Mouse (Mus musculus): Measurements from ENCODE around the gene Gm13212.
"Not testable (repeated sequence)": the region's sequence is repeated elsewhere in the genome, so short reads cannot be mapped to it uniquely, and the experiment has no call there.

The Gm13212 gene

DNA sequence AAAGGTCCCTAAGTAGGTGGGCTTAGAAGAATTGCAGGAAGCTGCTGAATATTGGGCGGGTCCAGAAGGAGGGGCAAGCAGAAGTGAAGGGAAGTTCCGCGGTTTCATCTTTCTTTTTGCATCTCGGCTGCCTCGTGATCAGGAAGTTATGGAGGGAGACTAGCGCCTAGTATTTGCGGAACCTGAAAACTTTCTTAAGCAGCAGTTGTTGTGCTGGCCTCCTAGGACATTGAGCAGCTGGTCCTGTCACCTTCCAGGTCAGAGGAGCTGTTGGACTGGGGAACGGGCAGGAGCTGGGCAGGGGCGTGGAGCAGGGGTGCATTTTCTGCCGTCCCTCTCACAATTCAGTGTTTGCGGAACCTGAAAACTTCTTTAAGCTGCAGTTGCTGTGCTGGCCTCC is at the start of gene Gm13212:
Gm13212 (plus strand) TSS at position 89 of the 400 bp plus-strand sequence.
- DNase-seq (ENCODE audit: low spot score) = not testable (repeated sequence)

DNA sequence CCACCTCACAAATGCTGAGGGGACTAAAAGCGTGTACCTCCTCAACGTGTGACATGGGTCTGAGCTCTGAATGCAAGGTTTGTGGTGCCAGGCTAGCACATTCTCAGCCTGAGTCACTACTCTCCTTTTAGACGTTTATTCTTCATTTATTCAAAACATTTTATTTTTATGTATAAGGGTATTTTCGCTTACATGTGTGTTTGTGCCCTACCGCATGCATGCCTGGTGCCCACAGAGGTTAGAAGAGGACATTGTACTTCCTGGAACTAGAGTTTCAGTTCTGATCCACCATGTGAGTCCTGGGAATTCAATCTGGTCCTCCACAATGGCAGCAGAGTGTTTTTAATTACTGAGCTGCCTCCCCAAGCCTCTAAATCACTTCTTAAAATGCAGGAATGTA is 41.1 kb upstream of the Gm13212 start:
- DNase-seq (ENCODE audit: low spot score) = not testable (repeated sequence)

DNA sequence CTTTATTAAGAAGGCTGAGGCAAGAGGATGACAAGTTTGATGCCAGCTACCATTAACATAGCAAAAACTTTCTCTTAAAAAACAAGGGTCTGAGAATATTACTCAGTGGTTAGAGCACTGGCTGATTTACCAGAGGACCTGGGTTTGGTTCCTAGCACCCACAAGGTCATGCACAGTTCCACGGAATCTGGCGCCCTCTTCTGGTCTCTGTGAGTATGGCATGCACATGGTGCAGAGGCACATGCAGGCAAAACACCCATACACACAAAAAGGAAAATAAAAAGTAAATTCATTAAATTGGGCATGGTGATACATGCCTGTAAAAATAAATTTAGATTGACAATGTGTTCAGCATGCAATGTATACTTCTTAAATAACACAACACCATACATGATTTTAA is 39.9 kb upstream of the Gm13212 start:
- DNase-seq (ENCODE audit: low spot score) = not testable (repeated sequence)

DNA sequence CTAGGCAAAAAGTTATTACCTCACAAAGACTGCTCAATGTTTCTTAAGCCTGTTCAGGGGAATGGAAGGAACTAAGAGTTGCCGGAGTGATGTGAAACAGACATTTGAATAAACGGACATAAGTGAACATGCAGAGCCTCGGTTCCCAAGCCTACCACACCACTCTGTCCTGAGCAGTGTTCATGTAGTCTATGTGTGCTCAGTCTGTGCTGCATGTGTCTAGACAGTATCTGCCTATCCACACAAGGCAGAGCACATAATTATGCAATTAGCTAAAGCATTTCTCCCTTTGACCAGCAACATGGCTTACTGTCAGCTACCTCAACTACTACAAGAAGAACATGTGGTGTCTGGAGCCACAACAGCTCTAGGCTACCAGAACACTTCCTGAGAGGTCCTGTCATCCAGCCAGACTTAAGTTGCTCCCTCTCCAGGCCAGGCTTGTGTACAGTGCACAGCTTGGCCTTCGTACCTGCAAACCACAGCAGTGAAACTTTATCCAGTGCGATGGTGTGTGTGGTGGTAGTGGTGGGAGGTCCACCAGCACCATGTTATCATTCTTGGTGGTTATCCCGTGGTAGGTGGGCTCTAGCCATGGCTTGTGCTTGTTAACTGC is 39.1 kb upstream of the Gm13212 start:
- not testable (repeated sequence) for DNase-seq (ENCODE audit: low spot score)

DNA sequence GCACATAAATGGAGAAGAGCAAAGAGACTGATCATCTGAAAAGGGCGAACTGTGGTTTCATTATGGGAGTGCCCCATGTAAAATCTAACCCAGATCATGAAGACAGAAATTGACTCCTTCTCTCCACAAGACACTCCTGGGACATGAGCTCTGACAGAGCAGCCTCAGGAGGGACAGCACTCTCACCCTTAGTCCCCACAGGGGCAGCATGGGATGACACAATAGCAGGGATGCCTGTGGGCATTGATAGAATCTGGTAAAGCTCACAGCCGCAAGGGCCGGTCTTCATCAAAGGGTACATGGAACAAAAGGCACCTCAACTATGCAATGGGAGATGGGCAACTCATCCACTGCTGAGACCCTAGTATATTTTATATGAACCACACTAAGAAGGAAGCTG is 38.5 kb upstream of the Gm13212 start:
- not testable (repeated sequence) for DNase-seq (ENCODE audit: low spot score)

DNA sequence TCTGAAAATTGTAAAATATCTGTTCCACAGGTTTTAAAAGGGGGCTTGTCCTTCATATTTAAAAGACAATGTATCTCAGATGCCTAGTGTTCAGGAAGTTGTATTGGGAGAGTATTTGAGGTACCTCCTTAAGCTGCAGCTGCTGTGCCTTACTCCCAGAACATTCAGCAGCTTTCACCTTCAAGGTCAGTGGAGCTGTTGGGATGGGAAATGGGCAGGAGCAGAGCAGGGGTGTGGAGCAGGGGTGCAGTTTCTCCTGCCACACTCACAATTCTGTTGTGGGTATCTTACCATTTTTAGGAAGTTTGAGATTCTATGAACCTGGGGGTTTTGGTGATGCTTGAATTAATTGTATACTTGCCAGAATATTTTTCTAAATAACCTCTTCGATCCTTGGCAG is 28.3 kb upstream of the Gm13212 start:
- no peak for DNase-seq (ENCODE audit: low spot score)

DNA sequence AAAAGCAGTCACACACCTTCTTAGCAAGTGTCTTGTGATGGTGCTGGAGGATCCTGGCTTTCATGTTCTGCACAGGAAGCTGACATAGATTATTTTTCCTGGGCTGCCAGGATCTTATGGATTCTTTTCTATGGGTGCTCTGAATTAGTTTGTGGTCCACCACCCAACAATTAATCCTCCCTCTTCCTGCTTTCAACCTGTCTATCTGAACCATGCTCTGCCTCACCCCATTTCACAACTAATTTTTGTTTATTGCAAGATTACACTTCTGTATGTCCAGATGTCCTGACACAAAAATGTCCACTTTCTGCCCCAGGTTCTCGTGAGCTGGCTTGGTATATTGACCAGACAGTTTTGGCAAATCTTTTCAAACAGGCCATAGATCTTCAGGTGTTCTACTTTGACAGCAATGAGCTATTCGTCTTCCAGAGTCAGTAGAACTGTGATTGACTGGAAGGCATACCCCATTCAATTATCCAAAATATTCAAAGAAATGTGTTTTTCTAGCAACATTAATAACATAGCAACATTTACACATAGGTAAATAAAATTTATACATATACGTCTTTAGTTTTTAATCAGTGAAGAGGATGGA is 25.4 kb upstream of the Gm13212 start:
- no peak for DNase-seq (ENCODE audit: low spot score)

DNA sequence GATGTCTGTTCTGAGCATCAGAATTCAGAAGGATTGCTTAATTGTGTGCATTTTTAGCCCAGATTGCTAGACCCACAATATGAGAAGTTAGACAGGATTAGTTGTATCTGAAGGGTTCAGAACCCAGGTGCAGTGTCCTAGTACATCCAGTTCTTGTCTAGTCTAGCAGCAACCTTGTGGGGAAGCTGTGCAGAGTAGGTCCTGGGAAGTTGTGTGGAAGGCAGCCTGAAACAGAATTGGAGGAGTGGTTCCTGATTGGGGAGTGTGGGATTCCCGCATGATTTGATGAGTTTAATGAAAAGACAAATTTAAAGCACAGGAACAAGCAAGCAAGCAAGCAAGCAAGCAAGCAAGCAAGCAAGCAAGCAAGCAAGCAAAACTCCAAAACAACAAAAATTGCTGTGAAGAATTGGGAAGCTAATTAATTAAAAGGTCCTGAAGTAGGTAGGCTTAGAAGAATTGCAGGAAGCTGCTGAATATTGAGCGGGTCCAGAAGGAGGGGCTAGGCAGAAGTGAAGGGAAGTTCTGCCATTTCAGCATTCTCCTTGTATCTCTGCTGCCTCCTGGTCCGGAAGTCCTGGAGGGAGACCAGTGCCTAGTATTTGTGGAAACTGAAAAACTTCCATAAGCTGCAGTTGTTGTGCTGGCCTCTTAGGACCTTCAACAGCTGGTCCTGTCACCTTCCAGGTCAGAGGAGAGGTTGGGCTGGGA is 20.7 kb upstream of the Gm13212 start:
- DNase-seq (ENCODE audit: low spot score) = no peak

DNA sequence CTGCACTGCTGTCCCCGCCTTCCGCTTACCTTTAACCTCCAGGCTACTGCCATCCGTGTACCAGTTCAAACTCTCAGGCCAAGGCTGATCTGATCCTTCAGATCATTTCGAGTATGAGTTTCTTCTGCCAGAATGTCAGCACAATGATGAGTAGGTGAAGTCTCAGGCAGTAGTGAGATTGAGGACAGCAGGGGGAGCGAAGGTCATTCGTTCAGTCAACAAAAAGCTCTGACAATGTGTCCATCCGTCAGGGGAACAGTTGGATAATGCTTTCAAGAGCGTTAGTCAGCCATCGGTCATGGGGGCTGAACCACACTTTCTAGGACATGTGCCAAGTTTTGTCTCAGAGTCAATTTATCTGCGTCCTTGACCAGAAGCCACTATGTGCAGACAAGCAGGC is 14.5 kb upstream of the Gm13212 start:
- DNase-seq (ENCODE audit: low spot score) = not testable (repeated sequence)

DNA sequence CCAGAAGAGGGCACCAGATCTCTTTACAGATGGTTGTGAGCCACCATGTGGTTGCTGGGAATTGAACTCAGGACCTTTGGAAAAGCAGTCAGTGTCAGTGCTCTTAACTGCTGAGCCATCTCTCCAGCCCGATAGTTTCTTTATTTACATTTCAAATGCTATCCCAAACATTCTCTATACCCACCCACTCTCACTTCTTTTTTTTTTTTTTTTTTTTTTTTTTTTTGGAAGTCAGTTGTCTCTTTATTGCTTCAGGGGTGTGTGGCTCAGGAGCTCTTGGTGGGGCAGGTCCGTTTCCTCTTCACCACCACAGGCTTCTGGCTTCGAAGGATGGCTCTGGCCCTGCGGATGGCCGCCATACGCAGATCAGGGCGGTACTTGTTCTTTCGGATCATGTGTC is 8.3 kb upstream of the Gm13212 start:
- not testable (repeated sequence) for DNase-seq (ENCODE audit: low spot score)

DNA sequence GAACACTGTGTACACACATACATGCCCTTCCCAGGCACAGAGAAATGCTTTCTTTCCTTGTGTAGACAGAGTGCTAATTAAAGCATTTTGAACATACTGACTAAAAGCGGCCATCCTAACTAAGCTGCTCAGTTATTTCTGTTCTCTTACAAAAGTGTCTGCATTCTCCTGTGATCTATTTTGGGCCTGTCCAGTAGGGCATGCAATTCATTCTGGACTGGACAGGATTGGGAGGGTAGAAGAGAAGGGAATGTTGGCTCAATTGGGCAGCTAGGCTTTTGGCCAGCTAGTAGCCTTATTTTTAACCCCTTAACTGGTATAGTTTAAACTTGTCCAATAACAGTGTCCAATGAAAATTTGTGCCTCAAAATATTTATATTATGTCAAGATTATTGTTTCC is 4.6 kb upstream of the Gm13212 start:
- not testable (repeated sequence) for DNase-seq (ENCODE audit: low spot score)

DNA sequence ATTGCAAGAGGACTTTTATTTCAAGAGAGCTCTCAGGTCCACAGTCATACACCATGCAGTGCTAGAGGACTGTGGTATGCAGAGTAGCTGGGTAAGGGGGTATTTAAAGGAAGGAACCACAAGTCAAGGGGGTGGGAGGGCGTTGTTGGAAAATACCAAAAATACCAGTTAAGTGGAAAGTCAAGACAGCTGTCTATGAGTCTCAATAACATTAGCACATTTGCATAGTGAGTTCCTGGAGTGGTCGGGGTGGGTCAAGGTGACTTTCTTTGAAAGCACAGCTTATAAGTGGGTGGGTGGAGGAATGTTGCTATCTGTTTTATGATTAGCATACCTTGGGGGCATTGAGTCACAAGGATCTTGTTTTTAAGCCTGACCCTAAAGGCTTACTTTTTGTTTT is 1.1 kb downstream of the Gm13212 start:
- not testable (repeated sequence) for DNase-seq (ENCODE audit: low spot score)

DNA sequence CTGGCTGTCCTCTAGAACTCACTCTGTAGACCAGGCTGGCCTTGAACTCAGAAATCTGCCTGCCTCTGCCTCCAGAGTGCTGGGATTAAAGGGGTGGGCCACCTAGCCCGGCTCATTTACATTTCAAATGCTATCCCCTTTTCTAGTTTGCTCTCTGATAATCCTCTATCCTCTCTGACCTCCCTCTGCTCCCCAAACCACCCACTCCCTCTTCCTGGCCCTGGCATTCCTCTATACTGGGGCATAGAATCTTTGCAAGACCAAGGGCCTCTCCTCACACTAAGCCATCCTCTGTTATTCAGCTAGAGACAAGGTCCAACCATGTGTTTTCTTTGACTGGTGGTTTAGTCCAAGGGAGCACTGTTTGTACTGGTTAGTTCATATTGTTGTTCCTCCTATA is 9.2 kb downstream of the Gm13212 start:
- not testable (repeated sequence) for DNase-seq (ENCODE audit: low spot score)

DNA sequence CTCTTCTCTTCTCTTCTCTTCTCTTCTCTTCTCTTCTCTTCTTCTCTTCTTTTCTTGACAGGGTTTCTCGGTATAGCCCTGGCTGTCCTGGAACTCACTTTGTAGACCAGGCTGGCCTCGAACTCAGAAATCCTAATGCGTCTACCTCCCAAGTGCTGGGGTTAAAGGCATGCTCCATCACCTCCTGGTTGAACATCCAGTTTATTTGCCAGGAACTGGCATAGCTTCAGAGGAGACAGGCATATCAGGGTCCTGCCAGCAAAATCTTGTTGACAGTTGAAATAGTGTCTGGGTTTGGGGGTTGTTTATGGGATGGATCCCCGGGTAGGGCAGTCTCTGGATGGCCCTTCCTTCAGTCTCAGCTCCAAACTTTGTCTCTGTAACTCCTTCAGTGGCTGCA is 9.8 kb downstream of the Gm13212 start:
- not testable (repeated sequence) for DNase-seq (ENCODE audit: low spot score)

DNA sequence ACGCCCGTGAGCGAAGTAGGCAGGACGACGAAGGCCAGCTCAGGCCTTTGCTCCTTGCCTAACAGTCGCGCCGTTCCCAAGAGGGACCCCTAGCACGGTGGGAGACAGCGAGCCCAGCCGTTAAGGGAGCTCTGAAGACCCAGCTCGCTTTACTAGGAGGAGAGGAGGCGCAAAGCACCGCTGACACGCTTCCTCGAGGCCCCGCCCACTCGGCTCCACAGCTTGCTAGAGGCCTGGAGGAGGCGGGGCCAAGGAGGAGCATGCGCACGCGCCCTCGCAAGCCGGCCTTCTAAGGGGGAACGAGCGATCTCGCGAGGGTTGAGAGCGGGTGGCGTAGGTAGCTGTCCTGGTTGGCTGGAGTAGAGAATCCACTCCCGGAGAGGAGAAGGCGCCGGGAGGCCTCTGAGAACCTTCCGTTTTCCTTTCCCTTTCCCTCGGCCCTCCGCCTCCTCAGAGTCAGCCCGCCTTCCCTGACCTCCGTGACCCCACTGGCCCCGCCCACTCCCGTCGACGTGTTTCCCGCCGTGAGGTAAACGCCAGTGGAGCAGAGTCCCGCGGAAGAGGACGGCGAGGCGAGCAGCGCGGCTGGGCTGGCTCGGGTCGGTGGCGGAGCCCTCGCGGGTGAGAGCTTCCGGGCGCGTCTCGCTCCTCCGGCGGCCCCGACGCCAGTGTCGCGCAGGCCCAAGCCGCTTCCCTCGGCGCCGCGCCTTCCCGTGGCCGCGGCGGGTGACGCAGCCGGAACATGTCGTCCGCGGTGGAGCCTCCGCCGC is 55.6 kb downstream of the Gm13212 start:
- not testable (repeated sequence) for DNase-seq (ENCODE audit: low spot score)

DNA sequence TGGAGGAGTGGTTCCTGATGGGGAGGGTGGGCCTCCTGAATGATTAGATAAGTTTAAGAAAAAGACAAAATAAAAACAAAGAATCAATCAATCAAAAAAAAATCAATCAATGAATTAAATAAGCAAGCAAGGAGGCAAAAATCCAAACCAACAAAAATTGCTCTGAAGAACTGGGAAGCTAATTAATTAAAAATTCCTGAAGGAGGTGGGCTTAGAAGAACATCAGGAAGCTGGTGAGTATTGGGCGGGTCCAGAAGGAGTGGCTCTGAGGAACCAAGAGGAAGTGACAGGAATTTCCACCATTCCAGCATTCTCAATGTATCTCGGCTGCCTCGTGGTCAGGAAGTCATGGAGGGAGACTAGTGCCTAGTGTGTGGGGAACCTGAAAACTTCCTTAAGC is 85.4 kb downstream of the Gm13212 start, which contains the start of gene Zfp980:
Zfp980 (plus strand) TSS at position 301 of the 400 bp plus-strand sequence.
- DNase-seq (ENCODE audit: low spot score) = not testable (repeated sequence)

DNA sequence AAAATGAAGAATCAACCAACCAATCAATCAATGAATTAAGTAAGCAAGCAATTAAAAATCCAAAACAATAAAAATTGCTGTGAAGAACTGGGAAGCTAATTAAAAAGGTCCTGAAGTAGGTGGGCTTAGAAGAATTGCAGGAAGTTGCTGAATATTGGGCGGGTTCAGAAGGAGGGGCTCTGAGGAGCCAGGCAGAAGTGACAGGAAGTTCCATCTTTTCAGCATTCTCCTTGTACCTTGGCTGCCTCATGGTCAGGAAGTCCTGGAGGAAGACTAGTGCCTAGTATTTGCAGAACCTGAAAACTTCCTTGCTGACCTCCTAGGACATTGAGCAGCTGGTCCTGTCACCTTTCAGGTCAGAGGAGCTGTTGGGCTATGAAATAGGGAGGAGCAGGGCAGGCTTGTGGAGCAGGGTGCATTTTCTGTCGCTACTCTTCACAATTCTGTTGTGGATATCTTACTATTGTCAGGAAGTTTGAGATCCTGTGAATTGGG is 89.4 kb downstream of the Gm13212 start:
- DNase-seq (ENCODE audit: low spot score) = not testable (repeated sequence)
